Mouse (Mus musculus) cerebellum, postnatal 14 days (tissue): ENCODE measurements around the gene Catsper4.

ENCODE experiments used
- DNase-seq, 2 experiments: peaks; one replicate each; pipeline ENCODE4 v3.0.0; 2021; ENCODE audit warnings: mixed read lengths in 2 of 2

Catsper4 gene

DNA sequence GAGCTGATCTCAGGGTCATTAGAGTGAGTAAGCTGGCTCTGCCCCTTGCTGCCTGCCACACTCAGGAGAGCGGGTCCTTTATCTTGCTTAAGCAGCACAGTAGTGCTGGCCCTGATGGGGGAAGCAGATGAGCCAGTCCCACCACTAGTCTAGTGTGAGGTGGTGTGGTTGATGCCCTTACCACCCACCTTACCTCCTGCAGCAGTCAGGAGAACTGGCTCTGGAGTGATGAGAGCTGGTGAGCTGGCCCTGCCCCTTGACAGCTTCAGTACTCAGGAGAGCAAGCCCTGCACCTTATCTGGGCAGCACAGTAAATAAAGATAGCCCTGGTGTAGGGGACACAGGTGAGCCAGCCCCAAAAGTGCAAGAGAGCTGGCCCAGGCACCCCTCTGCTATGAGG, 46.1 kb downstream of the Catsper4 start:
- DNase-seq = no peak

- no peak for DNase-seq
Observed at GRCm38 (mm10) chr4:134172391-134172790, 54.8 kb downstream of the Catsper4 start.

GRCm38 (mm10) chr4:134166906-134167305, 60.3 kb downstream of the Catsper4 start:
- DNase-seq = no peak

- DNase-seq = no peak
Observed at GRCm38 (mm10) chr4:134165548-134166465, 61.4 kb downstream of the Catsper4 start.

DNA sequence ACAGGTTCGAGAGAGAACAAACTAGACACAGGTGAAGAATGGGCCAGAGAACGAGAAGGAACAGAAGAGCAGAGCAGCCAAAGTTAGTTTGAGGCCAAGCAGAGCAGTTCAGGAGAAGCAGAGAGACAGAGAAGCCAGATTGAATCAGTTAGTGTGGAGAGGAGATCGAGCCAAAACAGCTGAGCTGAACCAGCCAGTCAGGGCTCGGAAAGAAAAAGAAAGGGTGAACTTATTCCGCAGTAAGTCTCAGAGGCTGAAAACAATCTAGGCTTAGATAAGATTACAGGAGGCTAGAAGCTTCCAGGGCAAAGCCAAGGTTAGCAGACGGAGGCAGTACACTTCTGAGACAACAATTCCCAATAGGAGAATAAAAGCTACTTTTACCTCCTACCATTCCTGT, 62.2 kb downstream of the Catsper4 start:
- no peak for DNase-seq

GRCm38 (mm10) chr4:134164591-134164990, 62.6 kb downstream of the Catsper4 start:
- DNase-seq = no peak
